Mouse (Mus musculus) gastrocnemius, postnatal 14 days (tissue): ENCODE results near the gene Gm8906. TPM values are rescaled to one million over a fixed set of nuclear protein-coding genes. Genes with fewer than 3 reads are reported as not detected.
"Not testable (repeated sequence)": the region's sequence is repeated elsewhere in the genome, so short reads cannot be mapped to it uniquely, and the experiment has no call there.

Experiments
- DNase-seq: peaks from one replicate; pipeline ENCODE4 v3.0.0; 2021; ENCODE audit warnings: mixed read lengths
- intact Hi-C: fragments of 180-260 bp; cut with DNase I; formaldehyde crosslinking; loops from one replicate; pipeline ENCODE4 v1.15.1; 2025; ENCODE audit warnings: low total_unique reads
- long read RNA-seq, 2 experiments: library from polyadenylated mRNA; stranded (forward); transcript quantifications; one replicate each; pipeline ENCODE4 v2.0.0; 2021
- total RNA-seq, 2 experiments: library from RNA; stranded (reverse); gene quantifications; 2 replicates each; pipeline ENCODE4 v1.2.3; 2021

The Gm8906 gene
- not detected for total RNA-seq
- long read RNA-seq, experiment 1, result 0 reads
- long read RNA-seq, experiment 2, result 0 reads

DNA sequence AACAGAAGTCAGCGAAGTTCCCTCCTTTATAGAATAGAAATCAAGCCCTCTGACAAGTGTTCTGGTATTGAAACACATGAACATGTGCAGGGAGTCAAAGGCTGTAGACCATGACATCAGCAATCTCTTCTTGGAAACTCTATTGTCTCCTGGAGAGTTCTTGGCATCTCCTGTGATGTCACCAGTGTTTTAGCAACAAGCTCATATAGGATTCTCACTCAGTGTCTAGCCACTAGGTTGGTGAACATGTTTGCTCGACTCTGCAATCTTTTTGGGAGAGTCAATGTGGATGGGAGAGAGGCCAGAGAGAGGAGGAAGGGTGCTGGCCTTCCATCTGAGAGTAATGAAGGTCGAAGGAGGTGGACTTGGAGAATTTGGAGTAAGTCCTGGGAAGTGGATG is at the start of gene Gm8906:
Gm8906 (plus strand) TSS at position 301 of the 400 bp plus-strand sequence.
- intact Hi-C loops, DNase-seq: not testable (repeated sequence)

Other genes with a start within 250 kb of the Gm8906 start
- gene Gm8890, start 246.7 kb upstream of the Gm8906 start, total RNA-seq, result not detected
- gene Speer1, start 161.2 kb upstream of the Gm8906 start, total RNA-seq, result not detected
- not detected for gene Gm8897, start 86.3 kb upstream of the Gm8906 start, total RNA-seq
- gene Gm6460, start 92.2 kb downstream of the Gm8906 start, total RNA-seq, result not detected
- gene Gm8922, start 179.3 kb downstream of the Gm8906 start, total RNA-seq, result not detected